Mouse (Mus musculus): ENCODE measurements around the gene Rnf135.

DNA sequence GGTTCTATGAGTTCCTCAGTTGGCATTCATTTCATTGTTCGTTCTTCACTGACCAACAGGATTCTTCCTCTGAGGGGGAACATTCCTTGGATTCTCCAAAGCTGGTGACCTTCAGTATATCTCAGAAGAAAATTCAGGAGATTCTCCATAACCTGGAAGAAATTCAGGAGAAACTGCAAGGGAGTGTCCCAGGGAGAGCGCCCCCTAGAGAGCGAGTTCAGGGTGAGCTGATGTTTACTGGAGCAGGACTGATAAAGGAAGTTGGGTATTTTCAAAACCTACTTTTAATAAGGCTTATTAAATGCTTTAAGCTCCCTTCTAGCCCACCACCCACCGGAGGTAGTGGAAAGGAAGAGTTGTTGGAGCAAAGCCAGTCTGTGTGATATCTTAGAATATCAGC is 10.2 kb downstream of the Rnf135 start:
- no peak for TF ChIP-seq CTCF (IDR thresholded peaks at IDR 0.05; ENCODE audit: low read depth, low read length)
- TF ChIP-seq POLR2AphosphoS5 (IDR thresholded peaks at IDR 0.05; ENCODE audit: insufficient replicate concordance, low read depth, low read length): no peak

Measured in G1E (cell line).